Mouse (Mus musculus): ENCODE data around the gene Wnt2b.

Gene Wnt2b

DNA sequence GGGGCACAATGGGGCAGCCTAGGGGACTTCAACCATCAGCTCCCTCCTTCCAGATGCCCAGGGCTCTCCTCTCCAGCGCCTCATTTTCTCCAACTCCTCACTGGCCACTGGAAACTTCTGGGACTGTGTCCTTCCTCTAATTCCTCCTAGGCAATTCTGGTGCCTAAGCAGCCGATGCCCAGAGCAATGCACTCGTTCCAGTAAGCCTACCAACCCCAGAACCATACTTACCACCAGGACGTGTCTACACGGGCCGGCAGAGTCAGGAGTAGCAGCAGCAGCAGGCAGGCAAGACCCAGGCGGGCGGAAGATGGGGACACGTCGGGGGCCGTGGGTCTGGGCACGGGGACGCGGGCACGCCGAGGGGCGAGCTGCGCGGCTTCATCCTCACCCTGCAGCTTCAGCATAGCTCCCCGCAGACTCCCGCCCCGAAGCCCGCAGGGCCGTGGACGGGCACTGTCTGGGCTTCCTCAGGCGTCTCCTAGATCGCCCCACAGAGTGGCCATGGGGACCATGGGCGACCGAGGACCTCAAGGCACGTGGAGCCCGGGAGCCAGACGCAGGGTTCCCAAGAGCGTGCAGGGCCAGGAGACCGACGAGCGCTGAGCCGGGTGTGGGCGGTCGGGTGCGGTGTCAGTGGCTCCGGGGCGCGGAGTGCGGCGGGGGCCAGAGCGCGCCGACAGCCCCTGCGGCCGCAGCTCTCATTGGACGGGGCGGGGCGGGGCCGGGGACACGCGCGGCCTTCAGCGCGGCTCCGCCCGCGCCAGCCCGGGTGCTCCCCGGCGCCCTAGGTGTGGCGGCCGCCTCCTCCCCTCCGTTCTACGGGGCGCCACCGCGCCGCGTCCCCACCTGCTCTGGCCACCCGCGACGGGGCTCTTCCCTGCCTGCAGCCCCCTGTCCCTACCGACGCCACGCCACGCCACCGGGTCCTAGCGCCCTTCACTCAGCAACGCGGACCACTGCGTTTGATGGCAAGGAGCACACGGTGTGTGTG is at the start of gene Wnt2b:
Wnt2b (minus strand) TSS at position 856 of the 994 bp plus-strand sequence.
- no peaks in the 10 kb centered on the region for H3K36me3 ChIP-seq (ENCODE audit: insufficient read depth, low read length)
- TF ChIP-seq CTCF (conservative IDR thresholded peaks at IDR 0.05; ENCODE audit: low read length) (no peak), NANOG (IDR thresholded peaks at IDR 0.05; ENCODE audit: borderline replicate concordance, low read length) (no peak), POU5F1 (IDR thresholded peaks at IDR 0.05; ENCODE audit: borderline replicate concordance, low read length) (no peak)
- H3K27me3 ChIP-seq (ENCODE audit: insufficient read depth, low read length), result peaks cover 81% of the 10 kb centered on the region
- peak within 1 kb of the TSS; percentile 75 for H3K4me3 ChIP-seq (replicated peaks; ENCODE audit: low read length)
- H3K9me3 ChIP-seq (ENCODE audit: low read length), result no peaks in the 10 kb centered on the region
- peaks cover 45% of the 10 kb centered on the region for H3K4me1 ChIP-seq (replicated peaks; ENCODE audit: low read depth, low read length)

DNA sequence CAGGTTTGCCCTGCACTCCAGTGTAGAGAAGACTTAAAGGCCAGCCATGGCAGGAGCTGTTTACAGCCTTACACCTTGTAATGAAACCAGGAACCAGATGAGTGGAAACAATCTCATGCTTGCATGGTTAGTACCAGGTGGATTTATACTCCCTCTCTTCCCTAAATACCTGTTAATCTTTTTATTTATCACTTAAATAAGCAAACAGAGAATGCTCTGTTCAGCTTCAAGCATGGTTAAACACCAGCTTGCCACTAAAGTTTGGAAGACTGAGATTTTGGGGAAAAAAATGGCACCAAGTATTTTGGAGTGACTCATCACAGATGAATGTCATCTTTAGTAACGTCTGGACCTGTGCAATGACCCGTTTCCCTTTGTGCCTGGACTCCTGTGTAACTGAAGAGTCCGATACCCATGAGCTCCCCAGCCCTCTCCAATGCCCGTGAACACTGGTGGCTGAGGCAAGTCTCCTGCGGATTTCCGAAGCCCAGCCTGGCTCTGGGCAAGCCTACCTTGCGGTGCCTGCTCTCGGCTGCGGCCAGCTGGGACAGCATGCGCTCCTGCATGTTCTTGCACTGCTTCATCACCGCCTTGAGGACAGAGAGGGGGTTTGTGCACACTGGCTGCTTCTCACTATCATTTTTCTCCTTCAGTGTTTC is 49.1 kb upstream of the Wnt2b start:
- no peaks in the 10 kb centered on the region for H3K27me3 ChIP-seq (ENCODE audit: insufficient read depth, low read length)
- H3K36me3 ChIP-seq (ENCODE audit: insufficient read depth, low read length), result peaks cover 55% of the 10 kb centered on the region
- H3K4me1 ChIP-seq (replicated peaks; ENCODE audit: low read depth, low read length), result peaks cover 20% of the 10 kb centered on the region
- H3K4me3 ChIP-seq (replicated peaks; ENCODE audit: low read length), result no peak overlapping the region
- TF ChIP-seq POU5F1 (IDR thresholded peaks at IDR 0.05; ENCODE audit: borderline replicate concordance, low read length), result no peak
- H3K9me3 ChIP-seq (ENCODE audit: low read length), result no peaks in the 10 kb centered on the region

DNA sequence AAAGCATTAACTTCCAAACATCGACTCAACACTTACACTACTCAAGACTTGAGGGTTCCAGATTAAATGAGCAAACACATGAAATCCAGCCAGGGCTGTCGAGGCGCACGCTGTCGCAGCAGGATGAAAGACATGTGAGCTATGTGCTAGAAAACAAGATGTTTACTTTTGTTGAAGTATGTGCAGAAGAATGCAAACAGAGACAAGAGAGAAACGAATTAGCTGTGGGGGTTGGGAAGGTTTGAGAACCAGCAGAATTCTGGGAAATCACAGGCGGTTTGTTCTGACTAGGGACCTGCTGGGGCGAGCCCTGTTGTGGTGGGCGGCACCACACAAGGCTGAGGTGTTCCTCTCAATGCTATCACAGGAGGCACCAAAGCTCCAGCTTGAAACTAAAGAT is 46.3 kb upstream of the Wnt2b start:
- peaks cover 38% of the 10 kb centered on the region for H3K4me1 ChIP-seq (replicated peaks; ENCODE audit: low read depth, low read length)
- H3K4me3 ChIP-seq (replicated peaks; ENCODE audit: low read length), result no peak overlapping the region
- no peaks in the 10 kb centered on the region for H3K9me3 ChIP-seq (ENCODE audit: low read length)
- TF ChIP-seq CTCF (conservative IDR thresholded peaks at IDR 0.05; ENCODE audit: low read length), result no peak
- no peak for TF ChIP-seq POU5F1 (IDR thresholded peaks at IDR 0.05; ENCODE audit: borderline replicate concordance, low read length)
- TF ChIP-seq NANOG (IDR thresholded peaks at IDR 0.05; ENCODE audit: borderline replicate concordance, low read length), result no peak
- H3K36me3 ChIP-seq (ENCODE audit: insufficient read depth, low read length), result peaks cover 80% of the 10 kb centered on the region
- H3K27me3 ChIP-seq (ENCODE audit: insufficient read depth, low read length), result no peaks in the 10 kb centered on the region

DNA sequence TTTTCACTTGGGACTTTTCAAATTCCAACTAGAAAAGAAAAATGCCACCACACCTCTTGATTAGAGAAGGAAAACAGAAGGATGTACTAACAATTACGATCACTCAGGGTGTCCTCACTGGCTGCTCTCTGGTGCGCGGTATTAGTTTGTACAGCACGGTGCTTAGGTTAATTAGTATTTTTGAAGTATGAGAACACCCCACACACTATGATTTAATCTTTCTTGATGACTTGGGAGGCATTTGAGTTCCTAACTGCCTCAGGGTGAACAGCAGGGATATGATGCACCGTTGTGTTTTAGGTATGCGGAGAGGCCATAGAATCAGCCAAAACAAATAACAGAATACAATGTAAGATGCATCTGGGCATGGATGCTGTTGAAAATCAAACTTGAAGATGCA is 44.4 kb upstream of the Wnt2b start:
- no peak for TF ChIP-seq POU5F1 (IDR thresholded peaks at IDR 0.05; ENCODE audit: borderline replicate concordance, low read length)
- TF ChIP-seq CTCF (conservative IDR thresholded peaks at IDR 0.05; ENCODE audit: low read length), result no peak
- no peak for TF ChIP-seq NANOG (IDR thresholded peaks at IDR 0.05; ENCODE audit: borderline replicate concordance, low read length)
- no peaks in the 10 kb centered on the region for H3K9me3 ChIP-seq (ENCODE audit: low read length)

DNA sequence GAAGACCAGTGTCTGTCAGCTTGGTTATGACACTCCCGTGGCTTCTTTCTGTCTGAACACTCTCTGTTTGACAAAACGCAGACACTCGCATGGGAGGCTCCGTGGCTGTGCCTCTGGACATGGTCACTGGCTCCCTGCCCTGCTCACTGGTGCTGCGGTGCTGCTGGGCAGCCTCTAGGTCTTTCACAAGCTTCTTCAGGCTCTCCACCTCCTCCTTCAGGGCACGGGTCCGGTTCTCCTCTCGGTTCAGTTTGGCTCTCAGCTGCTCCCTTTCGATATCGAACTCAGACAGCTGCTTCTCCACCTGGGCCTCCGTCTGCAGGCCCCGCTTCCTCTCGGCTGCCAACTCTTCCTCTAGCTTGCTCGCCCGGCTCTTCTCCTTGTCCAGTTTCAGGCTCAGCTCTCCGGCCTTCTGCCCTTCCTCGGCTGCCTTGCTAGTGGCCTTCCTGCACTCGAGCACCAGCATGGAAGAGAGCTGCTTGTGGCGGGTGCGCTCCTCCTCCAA is 43.9 kb upstream of the Wnt2b start:
- Histone ChIP-seq H3K9me3 (ENCODE audit: low read length) (no peaks in the 10 kb centered on the region), H3K4me1 (replicated peaks; ENCODE audit: low read depth, low read length) (peaks cover 38% of the 10 kb centered on the region), H3K27me3 (ENCODE audit: insufficient read depth, low read length) (no peaks in the 10 kb centered on the region), H3K36me3 (ENCODE audit: insufficient read depth, low read length) (peaks cover 75% of the 10 kb centered on the region), H3K4me3 (replicated peaks; ENCODE audit: low read length) (peak overlapping the region; percentile 65)
- TF ChIP-seq CTCF (conservative IDR thresholded peaks at IDR 0.05; ENCODE audit: low read length) (no peak), POU5F1 (IDR thresholded peaks at IDR 0.05; ENCODE audit: borderline replicate concordance, low read length) (no peak), NANOG (IDR thresholded peaks at IDR 0.05; ENCODE audit: borderline replicate concordance, low read length) (no peak)

More for the DNA sequence above, 44.4 kb upstream of the Wnt2b start:
- no peaks in the 10 kb centered on the region for H3K27me3 ChIP-seq (ENCODE audit: insufficient read depth, low read length)
- peaks cover 80% of the 10 kb centered on the region for H3K36me3 ChIP-seq (ENCODE audit: insufficient read depth, low read length)
- peak overlapping the region; percentile 65 for H3K4me3 ChIP-seq (replicated peaks; ENCODE audit: low read length)
- H3K4me1 ChIP-seq (replicated peaks; ENCODE audit: low read depth, low read length), result peaks cover 38% of the 10 kb centered on the region

DNA sequence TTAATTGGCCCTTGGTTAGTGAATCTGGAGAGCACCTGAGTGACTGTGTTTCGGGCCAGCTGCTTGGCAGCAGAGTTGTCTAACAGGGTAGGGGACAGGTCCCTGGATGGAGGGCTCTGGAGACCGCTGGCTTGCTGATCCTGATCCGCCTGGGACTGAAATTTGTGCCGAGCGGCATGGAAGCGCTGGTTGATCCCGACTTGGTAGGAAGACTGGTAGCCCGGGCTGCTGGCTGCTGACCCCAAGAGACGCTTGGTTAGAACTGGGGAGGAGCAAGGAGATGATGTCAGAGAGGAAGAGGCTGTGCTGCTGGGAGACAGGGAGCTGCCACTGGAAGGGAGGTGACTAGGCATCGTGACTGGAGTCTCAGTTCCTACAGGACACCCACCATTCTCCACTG is 43.3 kb upstream of the Wnt2b start:
- TF ChIP-seq POU5F1 (IDR thresholded peaks at IDR 0.05; ENCODE audit: borderline replicate concordance, low read length), result no peak
- peak overlapping the region; percentile 65 for H3K4me3 ChIP-seq (replicated peaks; ENCODE audit: low read length)
- peaks cover 69% of the 10 kb centered on the region for H3K36me3 ChIP-seq (ENCODE audit: insufficient read depth, low read length)
- H3K4me1 ChIP-seq (replicated peaks; ENCODE audit: low read depth, low read length), result peaks cover 38% of the 10 kb centered on the region
- no peaks in the 10 kb centered on the region for H3K27me3 ChIP-seq (ENCODE audit: insufficient read depth, low read length)
- no peaks in the 10 kb centered on the region for H3K9me3 ChIP-seq (ENCODE audit: low read length)

DNA sequence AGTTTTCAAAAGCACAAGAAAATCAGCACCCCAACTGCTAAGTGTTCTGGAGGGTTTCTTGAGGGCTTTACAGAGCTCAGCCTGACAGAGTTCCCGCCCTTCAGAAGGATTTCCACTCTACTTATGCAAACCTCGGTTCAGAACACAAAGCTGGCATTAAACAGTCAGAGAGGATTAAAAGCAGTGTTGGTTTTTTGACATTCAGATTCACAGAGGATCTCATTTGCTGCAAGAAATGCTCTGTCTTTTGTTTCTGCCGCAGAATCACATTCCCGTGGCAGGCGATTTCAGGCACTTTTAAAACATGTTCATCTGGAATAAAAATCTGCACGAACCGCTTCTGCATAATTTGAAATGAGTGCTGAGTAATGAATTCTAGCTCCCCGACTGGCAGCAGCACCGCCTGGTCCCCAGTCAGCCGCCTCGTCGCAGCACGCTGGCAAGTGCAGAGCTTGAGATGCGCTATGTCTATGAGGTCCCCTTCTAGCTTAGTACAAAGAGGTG is 42.3 kb upstream of the Wnt2b start:
- H3K36me3 ChIP-seq (ENCODE audit: insufficient read depth, low read length), result peaks cover 59% of the 10 kb centered on the region
- no peaks in the 10 kb centered on the region for H3K27me3 ChIP-seq (ENCODE audit: insufficient read depth, low read length)
- no peaks in the 10 kb centered on the region for H3K9me3 ChIP-seq (ENCODE audit: low read length)
- TF ChIP-seq CTCF (conservative IDR thresholded peaks at IDR 0.05; ENCODE audit: low read length), result no peak
- TF ChIP-seq POU5F1 (IDR thresholded peaks at IDR 0.05; ENCODE audit: borderline replicate concordance, low read length), result no peak
- TF ChIP-seq NANOG (IDR thresholded peaks at IDR 0.05; ENCODE audit: borderline replicate concordance, low read length), result no peak
- H3K4me1 ChIP-seq (replicated peaks; ENCODE audit: low read depth, low read length), result peaks cover 38% of the 10 kb centered on the region
- H3K4me3 ChIP-seq (replicated peaks; ENCODE audit: low read length), result no peak overlapping the region

DNA sequence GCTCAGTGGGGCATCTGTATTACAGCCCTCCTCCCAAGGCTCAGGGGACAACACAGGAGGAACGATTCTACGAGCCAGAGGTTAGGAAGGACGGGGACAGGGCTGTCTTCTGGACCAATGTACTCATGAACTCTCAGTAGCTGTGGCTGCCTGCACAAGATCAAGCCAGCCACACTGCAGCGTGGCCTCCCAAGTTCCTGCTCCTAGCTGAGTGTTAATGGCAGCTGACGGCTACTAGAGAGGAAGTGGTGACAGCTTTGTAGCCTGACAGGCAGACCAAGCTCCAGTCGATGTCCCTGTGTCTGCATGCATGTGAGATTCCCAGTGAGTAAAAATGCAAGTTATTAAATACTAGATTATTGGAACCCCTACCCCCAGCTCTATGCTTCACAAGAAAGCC is 39.7 kb upstream of the Wnt2b start:
- peaks cover 41% of the 10 kb centered on the region for H3K36me3 ChIP-seq (ENCODE audit: insufficient read depth, low read length)
- H3K4me1 ChIP-seq (replicated peaks; ENCODE audit: low read depth, low read length), result peaks cover 35% of the 10 kb centered on the region
- H3K9me3 ChIP-seq (ENCODE audit: low read length), result no peaks in the 10 kb centered on the region
- no peak overlapping the region for H3K4me3 ChIP-seq (replicated peaks; ENCODE audit: low read length)
- TF ChIP-seq NANOG (IDR thresholded peaks at IDR 0.05; ENCODE audit: borderline replicate concordance, low read length) (no peak), CTCF (conservative IDR thresholded peaks at IDR 0.05; ENCODE audit: low read length) (no peak), POU5F1 (IDR thresholded peaks at IDR 0.05; ENCODE audit: borderline replicate concordance, low read length) (no peak)
- H3K27me3 ChIP-seq (ENCODE audit: insufficient read depth, low read length), result 0 out of 2 replicates have a peak, but pooled peaks cover 3% of the 10 kb centered on the region
